Mouse (Mus musculus): ENCODE measurements around the gene 2010109A12Rik. TPM values are rescaled to one million over a fixed set of nuclear protein-coding genes. Genes with fewer than 3 reads are reported as not detected.
A peak's percentile ranks its signal among the peaks of the same experiment; 100 is the strongest.

2010109A12Rik gene
- polyA plus RNA-seq, 1 experiment from 2014 or later, result 3.0 TPM

- H3K27me3 ChIP-seq (ENCODE audit: insufficient read depth, low read length), result no peaks in the 10 kb centered on the region
- no peak overlapping the region for H3K9ac ChIP-seq (ENCODE audit: low read depth, low read length)
- no peaks in the 10 kb centered on the region for H3K9me3 ChIP-seq (replicated peaks; ENCODE audit: low read length)
- no peak for ATAC-seq (replicated peaks; ENCODE audit: low FRiP score, low read depth)
- no peak overlapping the region for H3K4me3 ChIP-seq (replicated peaks; ENCODE audit: low read depth, low read length)
- no peak overlapping the region for H3K27ac ChIP-seq
- TF ChIP-seq CTCF (IDR thresholded peaks at IDR 0.05; ENCODE audit: low read depth), result no peak
- no peak overlapping the region for H3K4me2 ChIP-seq (ENCODE audit: low read length)
- peaks cover 49% of the 10 kb centered on the region for H3K36me3 ChIP-seq (ENCODE audit: insufficient read depth, low read length)
- WGBS, result 77% methylated on average over 6 of the region's 6 CpGs
- H3K4me1 ChIP-seq (replicated peaks; ENCODE audit: insufficient read depth, low read length), result no peaks in the 10 kb centered on the region
- DNase-seq (ENCODE audit: low spot score), result no peak
These were observed 31.6 kb upstream of the 2010109A12Rik start for GRCm38 (mm10) chr5:93174675-93175074.

GRCm38 (mm10) chr5:93178616-93179015 is 27.7 kb upstream of the 2010109A12Rik start:
- WGBS, result 79% methylated on average over 6 of the region's 6 CpGs
- TF ChIP-seq CTCF (IDR thresholded peaks at IDR 0.05; ENCODE audit: low read depth), result no peak

GRCm38 (mm10) chr5:93180252-93180651 is 26.1 kb upstream of the 2010109A12Rik start:
- Histone ChIP-seq H3K27me3 (ENCODE audit: insufficient read depth, low read length) (no peaks in the 10 kb centered on the region), H3K9ac (ENCODE audit: low read depth, low read length) (no peak overlapping the region), H3K36me3 (ENCODE audit: insufficient read depth, low read length) (peaks cover 25% of the 10 kb centered on the region), H3K9me3 (replicated peaks; ENCODE audit: low read length) (no peaks in the 10 kb centered on the region), H3K4me3 (replicated peaks; ENCODE audit: low read depth, low read length) (no peak overlapping the region), H3K27ac (no peak overlapping the region), H3K4me1 (replicated peaks; ENCODE audit: insufficient read depth, low read length) (no peaks in the 10 kb centered on the region), H3K4me2 (ENCODE audit: low read length) (no peak overlapping the region)
- peak; percentile 75 for TF ChIP-seq CTCF (IDR thresholded peaks at IDR 0.05; ENCODE audit: low read depth)
- 52% methylated on average over 2 of the region's 2 CpGs for whole genome bisulfite sequencing
- DNase-seq (ENCODE audit: low spot score), result peak; percentile 81
- ATAC-seq (replicated peaks; ENCODE audit: low FRiP score, low read depth), result peak; percentile 41; the same call in 1 of the 2 replicates

More at GRCm38 (mm10) chr5:93178616-93179015, 27.7 kb upstream of the 2010109A12Rik start:
- no peak for DNase-seq (ENCODE audit: low spot score)
- H3K9ac ChIP-seq (ENCODE audit: low read depth, low read length), result no peak overlapping the region
- H3K4me3 ChIP-seq (replicated peaks; ENCODE audit: low read depth, low read length), result no peak overlapping the region
- no peaks in the 10 kb centered on the region for H3K27me3 ChIP-seq (ENCODE audit: insufficient read depth, low read length)
- no peaks in the 10 kb centered on the region for H3K4me1 ChIP-seq (replicated peaks; ENCODE audit: insufficient read depth, low read length)
- no peak overlapping the region for H3K27ac ChIP-seq
- H3K9me3 ChIP-seq (replicated peaks; ENCODE audit: low read length), result no peaks in the 10 kb centered on the region
- H3K36me3 ChIP-seq (ENCODE audit: insufficient read depth, low read length), result peaks cover 30% of the 10 kb centered on the region
- no peak for ATAC-seq (replicated peaks; ENCODE audit: low FRiP score, low read depth)
- H3K4me2 ChIP-seq (ENCODE audit: low read length), result no peak overlapping the region

GRCm38 (mm10) chr5:93183311-93183710 is 23.0 kb upstream of the 2010109A12Rik start:
- peaks cover 31% of the 10 kb centered on the region for H3K36me3 ChIP-seq (ENCODE audit: insufficient read depth, low read length)
- DNase-seq (ENCODE audit: low spot score), result no peak
- H3K27me3 ChIP-seq (ENCODE audit: insufficient read depth, low read length), result no peaks in the 10 kb centered on the region
- H3K27ac ChIP-seq, result no peak overlapping the region
- no peak for ATAC-seq (replicated peaks; ENCODE audit: low FRiP score, low read depth)
- H3K4me2 ChIP-seq (ENCODE audit: low read length), result no peak overlapping the region
- no peak overlapping the region for H3K4me3 ChIP-seq (replicated peaks; ENCODE audit: low read depth, low read length)
- H3K9ac ChIP-seq (ENCODE audit: low read depth, low read length), result no peak overlapping the region
- 62% methylated on average over 6 of the region's 6 CpGs for WGBS
- no peak for TF ChIP-seq CTCF (IDR thresholded peaks at IDR 0.05; ENCODE audit: low read depth)
- no peaks in the 10 kb centered on the region for H3K9me3 ChIP-seq (replicated peaks; ENCODE audit: low read length)
- H3K4me1 ChIP-seq (replicated peaks; ENCODE audit: insufficient read depth, low read length), result no peaks in the 10 kb centered on the region

GRCm38 (mm10) chr5:93184548-93184947 is 21.8 kb upstream of the 2010109A12Rik start:
- H3K4me1 ChIP-seq (replicated peaks; ENCODE audit: insufficient read depth, low read length), result no peaks in the 10 kb centered on the region
- H3K36me3 ChIP-seq (ENCODE audit: insufficient read depth, low read length), result peaks cover 38% of the 10 kb centered on the region
- ATAC-seq (replicated peaks; ENCODE audit: low FRiP score, low read depth), result no peak

GRCm38 (mm10) chr5:93189607-93190006 is 16.7 kb upstream of the 2010109A12Rik start:
- Histone ChIP-seq H3K9ac (ENCODE audit: low read depth, low read length) (no peak overlapping the region), H3K27ac (no peak overlapping the region), H3K27me3 (ENCODE audit: insufficient read depth, low read length) (no peaks in the 10 kb centered on the region), H3K9me3 (replicated peaks; ENCODE audit: low read length) (no peaks in the 10 kb centered on the region), H3K36me3 (ENCODE audit: insufficient read depth, low read length) (peaks cover 25% of the 10 kb centered on the region), H3K4me1 (replicated peaks; ENCODE audit: insufficient read depth, low read length) (no peaks in the 10 kb centered on the region), H3K4me3 (replicated peaks; ENCODE audit: low read depth, low read length) (no peak overlapping the region), H3K4me2 (ENCODE audit: low read length) (no peak overlapping the region)
- no peak for DNase-seq (ENCODE audit: low spot score)
- WGBS, result 75% methylated on average over 3 of the region's 3 CpGs
- ATAC-seq (replicated peaks; ENCODE audit: low FRiP score, low read depth), result no peak
- TF ChIP-seq CTCF (IDR thresholded peaks at IDR 0.05; ENCODE audit: low read depth), result no peak

More at GRCm38 (mm10) chr5:93184548-93184947, 21.8 kb upstream of the 2010109A12Rik start:
- no peaks in the 10 kb centered on the region for H3K27me3 ChIP-seq (ENCODE audit: insufficient read depth, low read length)
- DNase-seq (ENCODE audit: low spot score), result no peak
- H3K27ac ChIP-seq, result no peak overlapping the region
- H3K9ac ChIP-seq (ENCODE audit: low read depth, low read length), result no peak overlapping the region
- no peak for TF ChIP-seq CTCF (IDR thresholded peaks at IDR 0.05; ENCODE audit: low read depth)
- H3K4me3 ChIP-seq (replicated peaks; ENCODE audit: low read depth, low read length), result no peak overlapping the region
- no peaks in the 10 kb centered on the region for H3K9me3 ChIP-seq (replicated peaks; ENCODE audit: low read length)
- 89% methylated on average over 6 of the region's 6 CpGs for WGBS
- no peak overlapping the region for H3K4me2 ChIP-seq (ENCODE audit: low read length)

- no peak for DNase-seq (ENCODE audit: low spot score)
- no peak for ATAC-seq (replicated peaks; ENCODE audit: low FRiP score, low read depth)
- no peaks in the 10 kb centered on the region for H3K27me3 ChIP-seq (ENCODE audit: insufficient read depth, low read length)
- 93% methylated on average over 5 of the region's 5 CpGs for WGBS
- H3K27ac ChIP-seq, result no peak overlapping the region
- H3K4me2 ChIP-seq (ENCODE audit: low read length), result no peak overlapping the region
- no peak overlapping the region for H3K4me3 ChIP-seq (replicated peaks; ENCODE audit: low read depth, low read length)
- H3K9me3 ChIP-seq (replicated peaks; ENCODE audit: low read length), result no peaks in the 10 kb centered on the region
- H3K4me1 ChIP-seq (replicated peaks; ENCODE audit: insufficient read depth, low read length), result no peaks in the 10 kb centered on the region
- peaks cover 23% of the 10 kb centered on the region for H3K36me3 ChIP-seq (ENCODE audit: insufficient read depth, low read length)
- no peak for TF ChIP-seq CTCF (IDR thresholded peaks at IDR 0.05; ENCODE audit: low read depth)
- H3K9ac ChIP-seq (ENCODE audit: low read depth, low read length), result no peak overlapping the region
These were observed 15.9 kb upstream of the 2010109A12Rik start for GRCm38 (mm10) chr5:93190428-93190827.

Data from kidney, postnatal 0 days (tissue).